Mouse (Mus musculus) embryo, embryonic 9.5 days (tissue): ENCODE data around the gene Gpx5.
A peak's percentile ranks its signal among the peaks of the same experiment; 100 is the strongest.
"Not testable (repeated sequence)": the region's sequence is repeated elsewhere in the genome, so short reads cannot be mapped to it uniquely, and the experiment has no call there.

Experiments
- DNase-seq: peaks from one replicate; pipeline ENCODE4 v3.0.0-alpha.2; 2017; ENCODE audit errors: extremely low spot score

Gene Gpx5

DNA sequence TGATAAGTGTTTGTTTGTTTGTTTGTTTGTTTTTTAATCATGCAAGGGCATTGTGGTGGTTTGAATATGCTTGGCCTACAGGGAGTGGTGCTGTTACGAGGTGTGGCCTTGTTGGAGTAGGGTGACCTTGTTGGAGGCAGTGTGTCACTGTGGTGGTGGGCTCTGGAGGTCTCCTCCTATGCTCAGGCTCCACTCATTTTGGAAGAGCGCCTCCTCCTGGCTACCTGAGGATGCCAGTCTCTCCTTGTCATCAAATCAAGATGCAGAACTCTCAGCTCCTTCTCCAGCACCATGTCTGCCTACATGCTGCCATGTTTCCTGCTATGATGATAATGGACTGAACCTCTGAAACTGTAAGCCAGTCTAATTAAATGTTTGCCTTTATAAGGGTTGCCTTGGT is 26.8 kb downstream of the Gpx5 start:
- no peak for DNase-seq

DNA sequence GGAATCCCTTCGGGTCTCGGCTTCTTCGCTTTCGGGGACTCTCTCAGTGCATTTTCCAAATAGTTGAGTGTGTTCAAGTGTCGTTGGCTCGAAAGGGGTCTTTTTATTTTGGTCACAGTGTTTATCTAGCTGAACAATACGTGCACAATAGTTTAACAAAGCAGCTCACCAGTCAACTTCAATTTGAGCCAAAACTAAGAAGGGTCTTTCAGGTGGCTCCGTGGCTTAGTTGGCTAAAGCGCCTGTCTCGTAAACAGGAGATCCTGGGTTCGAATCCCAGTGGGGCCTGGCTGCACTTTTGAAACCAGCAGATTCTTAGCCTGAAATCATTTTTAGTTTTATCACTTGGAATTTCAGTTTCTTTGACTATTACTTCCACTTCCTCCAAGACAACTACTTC is 28.2 kb downstream of the Gpx5 start:
- DNase-seq: peak; percentile 94

DNA sequence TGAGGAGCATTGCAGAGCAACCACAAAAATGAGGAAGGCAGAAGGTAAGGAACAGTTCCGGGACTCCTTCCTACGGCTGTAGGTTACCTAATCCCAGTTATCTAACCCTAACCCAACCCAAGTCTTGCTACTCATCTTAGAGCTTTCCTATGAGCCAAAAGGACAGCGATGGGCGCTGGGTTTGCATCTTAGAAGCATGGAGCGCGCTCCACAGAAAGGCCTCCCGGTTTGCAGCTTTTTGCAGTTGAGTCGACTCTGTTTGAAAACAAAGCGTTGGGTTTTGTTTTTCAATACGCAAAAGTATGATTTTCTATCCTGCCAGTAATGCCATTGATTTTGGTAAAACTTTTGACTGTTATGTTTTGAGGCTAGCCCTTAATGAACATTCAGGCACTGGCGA is 28.6 kb downstream of the Gpx5 start:
- no peak for DNase-seq

DNA sequence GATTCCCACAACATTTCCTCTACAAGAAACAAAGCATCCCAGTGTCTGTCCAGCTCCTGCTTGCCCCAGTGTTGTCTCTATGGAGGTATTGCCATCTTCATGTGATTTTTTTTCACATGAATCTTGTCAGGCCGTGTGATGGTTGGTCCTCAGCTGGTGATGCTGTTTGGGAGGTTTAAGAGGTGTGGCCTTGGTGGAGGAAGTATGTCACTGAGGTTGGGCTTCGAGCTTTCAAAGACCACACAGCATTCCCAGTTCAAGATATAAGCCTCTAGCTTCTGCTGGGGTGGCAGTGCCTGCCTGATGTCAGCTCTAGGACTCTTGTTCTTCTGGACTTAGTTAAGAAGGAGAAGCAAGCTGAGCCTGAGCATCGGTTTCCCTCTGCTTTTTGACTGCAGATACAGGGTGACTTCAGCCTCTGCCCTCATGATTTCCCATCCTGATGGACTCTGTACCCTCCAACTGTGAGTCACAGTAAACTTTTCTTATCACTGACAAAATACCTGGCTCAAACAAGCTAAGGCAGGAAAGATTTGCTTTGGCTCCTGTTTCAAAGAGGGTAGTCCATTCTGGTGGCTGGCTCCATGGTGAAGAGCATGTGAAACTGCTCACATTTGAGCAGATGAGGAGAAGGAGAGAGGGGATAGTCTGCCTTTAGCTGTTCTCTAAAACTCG is 29.6 kb downstream of the Gpx5 start:
- no peak for DNase-seq

DNA sequence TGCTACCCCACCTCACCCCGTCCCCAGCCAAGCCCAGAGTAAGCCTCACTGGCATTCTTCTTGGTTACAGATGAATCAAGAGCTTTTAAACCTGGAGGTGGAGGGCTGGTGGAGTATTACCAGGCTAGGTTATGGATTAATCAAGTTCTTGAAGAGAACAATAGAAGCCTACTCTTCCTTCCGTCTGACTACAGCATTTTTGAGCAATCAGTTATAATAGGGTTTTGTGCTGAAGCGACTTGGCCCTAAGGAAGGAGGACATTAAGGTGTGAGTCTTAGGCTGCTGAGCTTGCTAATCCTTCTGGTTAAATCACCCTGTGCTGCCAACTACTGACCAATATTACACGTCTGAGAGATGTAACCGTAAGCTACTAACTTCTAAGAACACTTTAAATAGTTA is 32.2 kb downstream of the Gpx5 start:
- no peak for DNase-seq

GRCm38 (mm10) chr13:21259677-21260113 is 32.8 kb downstream of the Gpx5 start:
- peak; percentile 89 for DNase-seq

GRCm38 (mm10) chr13:21259171-21259631 is 33.3 kb downstream of the Gpx5 start:
- DNase-seq: peak; percentile 56

GRCm38 (mm10) chr13:21258524-21258923 is 34.0 kb downstream of the Gpx5 start:
- DNase-seq: peak; percentile 41

GRCm38 (mm10) chr13:21253986-21254385 is 38.5 kb downstream of the Gpx5 start:
- DNase-seq: peak; percentile 87

DNA sequence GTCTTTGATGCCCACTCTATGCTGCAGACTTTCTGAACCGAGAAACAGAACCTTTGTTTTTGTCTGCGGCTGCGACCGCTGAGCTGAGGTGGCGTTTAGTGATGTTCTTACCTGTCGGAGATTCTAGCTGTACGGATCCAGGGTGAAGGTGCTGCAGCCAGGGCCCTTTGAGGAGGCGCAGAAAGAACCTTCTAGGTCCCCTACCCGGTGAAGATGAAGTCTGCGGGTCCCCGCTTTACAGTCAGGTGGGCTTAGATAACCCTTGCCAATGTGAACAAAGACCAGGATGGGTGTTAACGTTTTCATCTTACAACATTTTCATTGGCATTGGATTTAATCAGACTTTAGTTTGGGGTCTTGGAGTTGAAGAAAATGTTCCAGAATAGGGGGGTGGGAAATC is 39.0 kb downstream of the Gpx5 start:
- no peak for DNase-seq

DNA sequence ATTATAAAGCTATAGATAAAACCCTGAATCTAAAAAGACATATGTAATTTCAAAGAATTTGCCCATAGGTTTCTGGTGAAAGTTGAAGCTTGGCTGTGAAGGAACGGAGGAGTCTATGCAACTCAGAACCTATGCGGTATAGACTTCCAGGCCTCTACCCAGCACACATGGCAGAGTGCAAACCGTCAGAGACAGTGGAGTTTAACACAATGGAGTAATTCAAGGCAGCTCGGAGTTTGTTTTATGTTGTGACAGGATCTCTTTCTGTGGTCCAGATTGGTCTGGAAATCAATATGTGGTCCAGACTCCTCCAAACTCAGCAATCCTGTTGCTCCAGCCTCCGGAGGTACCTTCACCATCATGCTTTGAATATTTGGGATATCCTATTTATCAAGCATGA is 39.5 kb downstream of the Gpx5 start:
- DNase-seq: no peak

- DNase-seq: peak; percentile 76
Measured at GRCm38 (mm10) chr13:21250074-21250681, 42.4 kb downstream of the Gpx5 start.

DNA sequence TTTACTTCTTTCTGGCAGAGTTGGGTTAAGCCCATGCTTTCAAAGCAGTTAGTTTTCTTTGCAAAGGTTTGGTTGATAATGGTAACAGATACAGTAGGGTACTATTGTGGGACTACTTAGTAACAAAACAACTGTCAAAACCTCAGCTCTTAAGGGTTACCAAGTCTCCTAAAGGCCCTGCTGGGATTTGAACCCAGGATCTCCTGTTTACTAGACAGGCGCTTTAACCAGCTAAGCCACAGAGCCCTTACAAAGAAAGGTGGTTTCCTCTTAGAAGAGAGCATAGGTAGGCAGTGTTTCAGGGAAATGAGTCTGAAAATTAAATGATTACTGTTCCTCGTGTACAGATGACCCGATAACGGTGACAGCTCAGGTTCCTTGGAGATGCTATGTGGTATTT is 43.5 kb downstream of the Gpx5 start:
- DNase-seq: peak; percentile 84

- no peak for DNase-seq
Measured at GRCm38 (mm10) chr13:21246276-21246675, 46.3 kb downstream of the Gpx5 start.

DNA sequence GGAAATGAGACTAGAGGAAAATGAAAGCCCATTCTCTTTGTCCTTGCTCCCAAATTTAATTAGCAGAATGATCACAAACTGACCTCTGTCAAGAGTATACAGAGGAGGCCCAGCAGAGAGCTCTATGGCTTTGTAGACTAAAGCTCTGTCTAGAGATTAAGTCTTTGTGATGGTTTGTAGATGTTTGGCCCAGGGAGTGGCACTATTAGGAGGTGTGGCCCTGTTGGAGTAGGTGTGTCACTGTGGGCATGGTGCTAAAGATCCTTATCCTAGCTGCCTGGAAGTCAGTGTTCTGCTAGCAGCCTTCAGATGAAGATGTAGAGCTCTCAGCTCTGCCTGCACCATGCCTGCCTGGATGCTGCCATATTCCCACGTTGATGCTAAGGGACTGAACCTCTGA is 47.6 kb downstream of the Gpx5 start:
- not testable (repeated sequence) for DNase-seq

- DNase-seq: no peak
Measured at GRCm38 (mm10) chr13:21244089-21244488, 48.4 kb downstream of the Gpx5 start.

DNA sequence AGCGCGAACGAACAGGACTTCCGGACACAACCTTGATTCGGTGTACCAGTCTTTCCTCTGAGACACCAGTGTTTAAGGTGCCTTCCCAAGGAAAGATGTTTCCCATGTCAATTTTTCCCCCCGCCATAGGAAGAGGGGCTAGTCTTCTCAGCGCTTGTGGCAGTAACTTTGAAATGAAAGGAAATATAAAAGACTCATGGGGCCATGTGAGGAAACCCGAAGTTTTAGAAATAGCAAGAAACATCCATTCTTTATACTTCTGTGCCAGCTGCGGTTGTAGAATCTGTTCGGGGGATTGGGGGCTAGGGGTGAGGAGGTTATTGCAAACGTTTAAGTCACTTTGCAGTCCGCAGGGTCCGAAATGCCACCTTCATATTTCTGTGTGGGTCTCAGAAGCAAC is 49.3 kb downstream of the Gpx5 start:
- DNase-seq: no peak

GRCm38 (mm10) chr13:21242408-21243125 is 50.0 kb downstream of the Gpx5 start:
- DNase-seq: peak; percentile 82

DNA sequence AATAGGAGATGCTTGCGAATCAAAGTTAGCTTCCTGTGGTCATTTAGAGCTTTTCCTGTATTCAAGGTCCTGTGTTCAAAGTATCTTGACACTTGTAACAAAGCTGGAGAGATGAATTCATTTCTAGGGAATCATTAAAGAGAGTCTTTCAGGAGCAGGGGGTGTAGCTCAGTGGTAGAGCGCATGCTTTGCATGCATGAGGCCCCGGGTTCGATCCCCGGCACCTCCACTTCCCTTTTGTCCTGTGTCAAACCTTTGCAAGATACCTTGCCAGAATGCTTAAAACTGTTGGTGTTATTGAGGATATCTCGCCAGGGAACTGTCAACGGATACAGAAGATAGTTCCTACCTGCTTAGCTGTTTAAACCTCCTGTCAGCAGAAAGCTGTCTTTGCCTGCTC is 51.7 kb downstream of the Gpx5 start:
- peak; percentile 90 for DNase-seq

DNA sequence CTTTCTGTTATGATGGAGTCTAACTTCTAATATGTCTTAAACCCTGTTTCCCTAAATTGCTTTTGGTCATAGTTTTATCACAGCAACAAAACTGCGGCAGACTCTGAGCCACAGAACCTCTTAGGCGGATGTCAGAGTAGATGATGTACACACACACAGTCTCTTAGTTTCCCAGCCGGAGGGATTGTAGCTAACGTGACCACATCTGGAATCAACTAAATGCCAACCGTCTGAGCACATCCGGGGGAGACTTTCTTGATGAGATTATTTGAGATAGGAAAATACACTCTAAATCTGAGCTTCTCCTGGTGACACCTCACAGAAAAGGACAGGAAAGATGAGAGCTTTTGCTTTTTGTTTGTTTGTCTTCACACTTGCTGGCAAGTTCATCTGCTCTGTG is 55.4 kb downstream of the Gpx5 start:
- DNase-seq: no peak

GRCm38 (mm10) chr13:21236714-21237113 is 55.8 kb downstream of the Gpx5 start:
- no peak for DNase-seq
